In the genomic region with DNA sequence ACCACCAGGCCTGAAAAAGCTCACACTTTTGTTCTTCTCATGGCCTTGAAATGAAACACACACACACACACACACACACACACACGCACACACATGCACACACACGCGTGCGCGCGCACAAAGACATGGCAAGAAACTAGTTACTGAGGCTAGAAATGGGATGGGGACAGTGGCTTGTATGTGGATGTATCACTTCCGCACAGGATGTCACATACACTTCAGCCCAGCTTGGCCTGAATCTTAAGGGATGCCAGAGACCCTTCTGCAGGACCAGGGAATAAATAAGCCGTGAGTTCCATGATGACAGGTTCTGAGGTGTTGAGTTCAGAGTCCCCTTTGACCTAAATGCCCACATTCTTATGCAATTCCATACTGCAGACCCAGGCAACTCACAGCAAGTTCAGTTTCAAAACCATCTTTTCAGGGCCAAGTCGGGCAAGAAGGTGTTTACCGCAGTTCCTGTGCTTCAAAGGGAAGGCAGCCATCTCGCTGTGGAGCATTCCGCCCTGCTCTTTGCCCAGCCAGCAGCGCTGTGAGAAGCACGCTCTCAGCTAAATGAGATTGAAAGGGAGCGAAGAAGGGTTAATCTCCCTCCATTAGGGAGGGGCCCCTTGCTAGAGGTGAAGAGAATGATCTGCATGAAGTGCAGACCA, we compare ENCODE assay signal across 10 mouse cellular contexts. TPM values are rescaled to one million over a fixed set of nuclear protein-coding genes. Genes with fewer than 3 reads are reported as not detected.
DNase-seq lines count a peak whose midpoint lies in the region; ATAC-seq and TF ChIP-seq lines count a peak whose summit lies in the region.
"Had no signal": no experiment of that assay in that cellular context is flagged by ENCODE, and none has a peak within 500 bp of the region (broad histone marks: within the 10 kb centered on the region; RNA-seq: fewer than 3 reads in every experiment).

No protein-coding gene starts in this region.

- ATAC-seq in hindbrain, embryonic 15.5 days (ENCODE audit: low FRiP score, low read depth), result peak; percentile 15; the same call in 1 of the 2 replicates
- no peak for ATAC-seq in hindbrain, embryonic 12.5 days (ENCODE audit: low FRiP score)
- ATAC-seq in heart, postnatal 0 days (ENCODE audit: insufficient read depth, low read depth), result peak; percentile 25
- peak; percentile 59; the same call in 1 of the 2 replicates for ATAC-seq in midbrain, embryonic 16.5 days
- no peak for ATAC-seq in kidney, embryonic 14.5 days (ENCODE audit: low FRiP score, low TSS enrichment)

- no peak overlapping the region for H3K27ac ChIP-seq in hindbrain, embryonic 15.5 days (replicated peaks)
- H3K27ac ChIP-seq in hindbrain, embryonic 12.5 days, result no peak overlapping the region
- peak overlapping the region; percentile 97 for H3K27ac ChIP-seq in heart, postnatal 0 days (ENCODE audit: low read depth)
- H3K27ac ChIP-seq in midbrain, embryonic 16.5 days (ENCODE audit: low read length), result no peak overlapping the region
- H3K27ac ChIP-seq in kidney, embryonic 14.5 days (ENCODE audit: low read depth, low read length), result no peak overlapping the region

- no peak for TF ChIP-seq CTCF in heart, postnatal 0 days (IDR thresholded peaks at IDR 0.05; ENCODE audit: low read depth)

- 0 out of 2 replicates have a peak, but pooled peaks have one; percentile 5 for TF ChIP-seq EP300 in heart, postnatal 0 days (IDR thresholded peaks at IDR 0.05; ENCODE audit: low read depth)

- H3K4me2 ChIP-seq in hindbrain, embryonic 15.5 days, result no peak overlapping the region
- no peak overlapping the region for H3K4me2 ChIP-seq in hindbrain, embryonic 12.5 days (replicated peaks)
- peak overlapping the region; percentile 46 for H3K4me2 ChIP-seq in heart, postnatal 0 days (ENCODE audit: low read depth, low read length)
- H3K4me2 ChIP-seq in midbrain, embryonic 16.5 days (ENCODE audit: low read length), result peak overlapping the region; percentile 22
- H3K4me2 ChIP-seq in kidney, embryonic 14.5 days (replicated peaks; ENCODE audit: low read depth, low read length), result no peak overlapping the region

- no peaks in the 10 kb centered on the region for H3K27me3 ChIP-seq in hindbrain, embryonic 15.5 days
- no peaks in the 10 kb centered on the region for H3K27me3 ChIP-seq in hindbrain, embryonic 12.5 days
- H3K27me3 ChIP-seq in heart, postnatal 0 days (ENCODE audit: control insufficient read depth, insufficient read depth, low read length), result no peaks in the 10 kb centered on the region
- H3K27me3 ChIP-seq in midbrain, embryonic 16.5 days (ENCODE audit: control insufficient read depth, insufficient read depth, low read depth, low read length), result no peaks in the 10 kb centered on the region
- H3K27me3 ChIP-seq in kidney, embryonic 14.5 days (ENCODE audit: control insufficient read depth, insufficient read depth, low read length), result no peaks in the 10 kb centered on the region

- no peaks in the 10 kb centered on the region for H3K9me3 ChIP-seq in hindbrain, embryonic 15.5 days
- H3K9me3 ChIP-seq in hindbrain, embryonic 12.5 days (replicated peaks), result no peaks in the 10 kb centered on the region
- 0 out of 2 replicates have a peak, but pooled peaks cover 4% of the 10 kb centered on the region for H3K9me3 ChIP-seq in heart, postnatal 0 days (replicated peaks; ENCODE audit: control insufficient read depth, low read length)
- H3K9me3 ChIP-seq in midbrain, embryonic 16.5 days (replicated peaks; ENCODE audit: control insufficient read depth, low read length, poor library complexity, severe bottlenecking), result no peaks in the 10 kb centered on the region
- H3K9me3 ChIP-seq in kidney, embryonic 14.5 days (ENCODE audit: control insufficient read depth, low read length), result no peaks in the 10 kb centered on the region; the same call in 1 of the 2 replicates

- H3K9ac ChIP-seq in hindbrain, embryonic 15.5 days, result no peak overlapping the region
- no peak overlapping the region for H3K9ac ChIP-seq in hindbrain, embryonic 12.5 days
- H3K9ac ChIP-seq in heart, postnatal 0 days (replicated peaks; ENCODE audit: low read depth, low read length), result 0 out of 2 replicates have a peak overlapping the region, but pooled peaks have one; percentile 46
- 0 out of 2 replicates have a peak overlapping the region, but pooled peaks have one; percentile 1 for H3K9ac ChIP-seq in midbrain, embryonic 16.5 days (ENCODE audit: low read depth, low read length)
- H3K9ac ChIP-seq in kidney, embryonic 14.5 days (ENCODE audit: low read depth, low read length), result no peak overlapping the region

- WGBS in hindbrain, embryonic 15.5 days, result 74% methylated on average over 15 of the region's 15 CpGs
- 73% methylated on average over 15 of the region's 15 CpGs for WGBS in hindbrain, embryonic 12.5 days
- WGBS in heart, postnatal 0 days, result 56% methylated on average over 15 of the region's 15 CpGs
- WGBS in midbrain, embryonic 16.5 days, result 55% methylated on average over 15 of the region's 15 CpGs
- WGBS in kidney, embryonic 14.5 days, result 72% methylated on average over 15 of the region's 15 CpGs

- no peaks in the 10 kb centered on the region for H3K36me3 ChIP-seq in hindbrain, embryonic 15.5 days
- no peaks in the 10 kb centered on the region for H3K36me3 ChIP-seq in hindbrain, embryonic 12.5 days
- H3K36me3 ChIP-seq in heart, postnatal 0 days (replicated peaks; ENCODE audit: control insufficient read depth, insufficient read depth, low read length), result no peaks in the 10 kb centered on the region
- no peaks in the 10 kb centered on the region for H3K36me3 ChIP-seq in midbrain, embryonic 16.5 days (ENCODE audit: control insufficient read depth, insufficient read depth, low read length)
- H3K36me3 ChIP-seq in kidney, embryonic 14.5 days (ENCODE audit: control insufficient read depth, insufficient read depth, low read length), result no peaks in the 10 kb centered on the region

- peak; percentile 38 for DNase-seq in ZHBTc4 (ENCODE audit: low read depth, low spot score)
- DNase-seq in heart, postnatal 0 days (ENCODE audit: low spot score), result no peak
- no peak for DNase-seq in kidney, postnatal 25 days
- DNase-seq in kidney, adult 11 months, result no peak
- DNase-seq: embryo, embryonic 11 days; kidney, adult 8-10 months had no signal

- H3K4me1 ChIP-seq in hindbrain, embryonic 15.5 days (replicated peaks), result peaks cover 3% of the 10 kb centered on the region
- peaks cover 1% of the 10 kb centered on the region; the same call in 1 of the 2 replicates for H3K4me1 ChIP-seq in hindbrain, embryonic 12.5 days
- H3K4me1 ChIP-seq in heart, postnatal 0 days (ENCODE audit: control insufficient read depth, insufficient read depth), result peaks cover 31% of the 10 kb centered on the region
- peaks cover 7% of the 10 kb centered on the region for H3K4me1 ChIP-seq in midbrain, embryonic 16.5 days (ENCODE audit: control insufficient read depth, insufficient read depth, low read length)
- H3K4me1 ChIP-seq in kidney, embryonic 14.5 days (ENCODE audit: control insufficient read depth, insufficient read depth, low read length), result no peaks in the 10 kb centered on the region

- H3K4me3 ChIP-seq in hindbrain, embryonic 15.5 days, result no peak overlapping the region
- no peak overlapping the region for H3K4me3 ChIP-seq in hindbrain, embryonic 12.5 days
- H3K4me3 ChIP-seq in heart, postnatal 0 days (ENCODE audit: low read depth, low read length), result peak overlapping the region; percentile 9; the same call in 1 of the 2 replicates
- H3K4me3 ChIP-seq in midbrain, embryonic 16.5 days (ENCODE audit: low read depth, low read length), result no peak overlapping the region
- H3K4me3 ChIP-seq in kidney, embryonic 14.5 days (ENCODE audit: low read length), result no peak overlapping the region

RNA-seq across cellular contexts. Expression of gene Zbtb38, which starts 11.8 kb away (rescaled TPM):
- polyA plus RNA-seq in hindbrain, embryonic 15.5 days (2015; fragmentation: Nextera tagmentation; extraction: Ambion mirVana), result 41.5 and 46.1 TPM in 2 replicates
- polyA plus RNA-seq in hindbrain, embryonic 12.5 days (2016; fragmentation: Nextera tagmentation; extraction: Ambion mirVana), result 18.0 and 20.0 TPM in 2 replicates
- 31.8 and 44.5 TPM in 2 replicates for total RNA-seq in heart, postnatal 0 days (2014; rRNA removed; ENCODE audit: low replicate concordance)
- polyA plus RNA-seq in heart, postnatal 0 days (2015; fragmentation: Nextera tagmentation; extraction: Ambion mirVana), result 27.5 and 28.7 TPM in 2 replicates
- polyA plus RNA-seq in midbrain, embryonic 16.5 days (2015; fragmentation: Nextera tagmentation; extraction: Ambion mirVana), result 57.1 and 58.1 TPM in 2 replicates
- polyA plus RNA-seq in kidney, embryonic 14.5 days (2014; fragmentation: Nextera tagmentation; extraction: Ambion mirVana), result 15.6 and 20.5 TPM in 2 replicates

Comparison
In these comparisons a context has a peak if more than half of its experiments do, and no peak if none do; other contexts are left out.
1. ATAC-seq: peak in hindbrain, embryonic 15.5 days (single experiment), heart, postnatal 0 days (single experiment) and midbrain, embryonic 16.5 days (single experiment); none in hindbrain, embryonic 12.5 days (single experiment) and kidney, embryonic 14.5 days (single experiment).
2. H3K4me2 ChIP-seq: peak in heart, postnatal 0 days (single experiment) and midbrain, embryonic 16.5 days (single experiment); none in hindbrain, embryonic 15.5 days (single experiment), hindbrain, embryonic 12.5 days (single experiment) and kidney, embryonic 14.5 days (single experiment).
3. H3K9ac ChIP-seq: peak in heart, postnatal 0 days (single experiment) and midbrain, embryonic 16.5 days (single experiment); none in hindbrain, embryonic 15.5 days (single experiment), hindbrain, embryonic 12.5 days (single experiment) and kidney, embryonic 14.5 days (single experiment).